Mouse (Mus musculus): ENCODE results near the gene Plekhm2. TPM values are rescaled to one million over a fixed set of nuclear protein-coding genes. Genes with fewer than 3 reads are reported as not detected.

Gene Plekhm2
- polyA plus RNA-seq, 1 experiment from 2014 or later, result 4.6 TPM

- 75% methylated on average over 6 of the region's 6 CpGs for WGBS
- no peak overlapping the region for H3K27ac ChIP-seq (ENCODE audit: low read length)
- H3K4me1 ChIP-seq (ENCODE audit: control insufficient read depth, insufficient read depth, low read length), result peaks cover 9% of the 10 kb centered on the region; the same call in 1 of the 2 replicates
- ATAC-seq (ENCODE audit: insufficient number of reproducible peaks, insufficient read depth, low FRiP score, low read depth), result no peak
- no peaks in the 10 kb centered on the region for H3K27me3 ChIP-seq (ENCODE audit: control insufficient read depth, insufficient read depth, low read length)
- no peaks in the 10 kb centered on the region for H3K9me3 ChIP-seq (ENCODE audit: control insufficient read depth, low read depth, low read length)
- no peak overlapping the region for H3K4me3 ChIP-seq (ENCODE audit: low read depth, low read length)
- H3K36me3 ChIP-seq (ENCODE audit: control insufficient read depth, insufficient read depth, low read length), result no peaks in the 10 kb centered on the region
- H3K4me2 ChIP-seq (replicated peaks; ENCODE audit: low read depth, low read length), result no peak overlapping the region
- no peak overlapping the region for H3K9ac ChIP-seq (replicated peaks; ENCODE audit: low read depth, low read length)
These were observed 47.9 kb downstream of the Plekhm2 start for GRCm38 (mm10) chr4:141616811-141617210.

- ATAC-seq (ENCODE audit: insufficient number of reproducible peaks, insufficient read depth, low FRiP score, low read depth), result no peak
- H3K4me2 ChIP-seq (replicated peaks; ENCODE audit: low read depth, low read length), result no peak overlapping the region
- H3K9me3 ChIP-seq (ENCODE audit: control insufficient read depth, low read depth, low read length), result no peaks in the 10 kb centered on the region
- H3K4me1 ChIP-seq (ENCODE audit: control insufficient read depth, insufficient read depth, low read length), result peaks cover 9% of the 10 kb centered on the region; the same call in 1 of the 2 replicates
- H3K9ac ChIP-seq (replicated peaks; ENCODE audit: low read depth, low read length), result no peak overlapping the region
- no peaks in the 10 kb centered on the region for H3K36me3 ChIP-seq (ENCODE audit: control insufficient read depth, insufficient read depth, low read length)
- H3K27ac ChIP-seq (ENCODE audit: low read length), result no peak overlapping the region
- no peaks in the 10 kb centered on the region for H3K27me3 ChIP-seq (ENCODE audit: control insufficient read depth, insufficient read depth, low read length)
- 83% methylated on average over 14 of the region's 14 CpGs for WGBS
- H3K4me3 ChIP-seq (ENCODE audit: low read depth, low read length), result no peak overlapping the region
These were observed 49.8 kb downstream of the Plekhm2 start for GRCm38 (mm10) chr4:141614946-141615345.

GRCm38 (mm10) chr4:141609538-141609937, 55.2 kb downstream of the Plekhm2 start:
- Histone ChIP-seq H3K9ac (replicated peaks; ENCODE audit: low read depth, low read length) (no peak overlapping the region), H3K4me3 (ENCODE audit: low read depth, low read length) (no peak overlapping the region), H3K27ac (ENCODE audit: low read length) (no peak overlapping the region), H3K4me2 (replicated peaks; ENCODE audit: low read depth, low read length) (no peak overlapping the region), H3K27me3 (ENCODE audit: control insufficient read depth, insufficient read depth, low read length) (no peaks in the 10 kb centered on the region), H3K4me1 (ENCODE audit: control insufficient read depth, insufficient read depth, low read length) (no peaks in the 10 kb centered on the region), H3K9me3 (ENCODE audit: control insufficient read depth, low read depth, low read length) (no peaks in the 10 kb centered on the region), H3K36me3 (ENCODE audit: control insufficient read depth, insufficient read depth, low read length) (no peaks in the 10 kb centered on the region)
- no peak for ATAC-seq (ENCODE audit: insufficient number of reproducible peaks, insufficient read depth, low FRiP score, low read depth)
- 66% methylated on average over 6 of the region's 6 CpGs for WGBS

DNA sequence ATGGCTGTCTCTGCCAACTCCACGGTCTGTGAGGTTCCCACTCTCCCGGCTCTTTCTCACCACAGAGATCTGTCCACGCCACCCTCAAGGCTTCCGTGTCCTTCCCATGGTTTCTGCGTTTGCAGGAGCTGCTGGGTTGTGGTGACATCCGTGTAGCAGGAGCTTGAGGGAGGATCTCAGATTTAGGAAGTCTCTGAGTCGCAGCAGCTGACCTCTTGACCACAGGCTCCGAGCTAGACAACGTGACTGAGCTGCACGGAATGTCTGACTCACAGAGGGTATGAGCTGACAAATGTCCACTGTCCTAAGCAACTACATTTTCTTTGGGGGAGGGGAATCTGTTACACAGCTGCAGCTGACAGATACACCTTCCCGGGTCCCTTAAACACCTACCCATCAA, 58.8 kb downstream of the Plekhm2 start, which contains the start of gene Fblim1:
TSS of gene Fblim1 (minus strand) at position 236 of the 400 bp plus-strand sequence.
- no peaks in the 10 kb centered on the region for H3K27me3 ChIP-seq (ENCODE audit: control insufficient read depth, insufficient read depth, low read length)
- no peak within 1 kb of the TSS for H3K9ac ChIP-seq (replicated peaks; ENCODE audit: low read depth, low read length)
- H3K36me3 ChIP-seq (ENCODE audit: control insufficient read depth, insufficient read depth, low read length), result no peaks in the 10 kb centered on the region
- no peak within 1 kb of the TSS for H3K27ac ChIP-seq (ENCODE audit: low read length)
- H3K9me3 ChIP-seq (ENCODE audit: control insufficient read depth, low read depth, low read length), result no peaks in the 10 kb centered on the region
- WGBS, result 73% methylated on average over 11 of the region's 11 CpGs
- H3K4me3 ChIP-seq (ENCODE audit: low read depth, low read length), result no peak within 1 kb of the TSS
- no peak within 1 kb of the TSS for H3K4me2 ChIP-seq (replicated peaks; ENCODE audit: low read depth, low read length)
- H3K4me1 ChIP-seq (ENCODE audit: control insufficient read depth, insufficient read depth, low read length), result peaks cover 10% of the 10 kb centered on the region; the same call in 1 of the 2 replicates
- no peak for ATAC-seq (ENCODE audit: insufficient number of reproducible peaks, insufficient read depth, low FRiP score, low read depth)

DNA sequence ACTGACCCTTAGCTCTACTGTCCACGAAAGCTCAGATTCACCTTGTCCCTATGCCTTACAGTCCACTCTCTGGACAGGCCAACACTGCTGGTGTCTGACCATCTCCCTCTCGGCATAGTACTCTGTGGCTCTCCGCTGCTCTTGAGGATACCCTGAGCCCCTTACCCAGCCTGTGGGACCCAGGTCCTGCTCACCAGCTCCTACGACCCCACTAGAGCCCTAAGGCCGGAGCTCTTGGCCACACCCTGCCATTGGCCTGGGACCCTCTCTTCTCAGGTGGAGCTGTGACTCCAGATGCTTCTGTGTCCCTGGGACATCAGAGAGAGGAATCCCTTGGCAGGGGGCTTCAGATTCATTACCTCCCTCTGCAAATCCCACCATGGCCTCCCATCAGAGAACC, 59.3 kb downstream of the Plekhm2 start:
- no peak for ATAC-seq (ENCODE audit: insufficient number of reproducible peaks, insufficient read depth, low FRiP score, low read depth)
- H3K9me3 ChIP-seq (ENCODE audit: control insufficient read depth, low read depth, low read length), result no peaks in the 10 kb centered on the region
- no peak overlapping the region for H3K4me3 ChIP-seq (ENCODE audit: low read depth, low read length)
- WGBS, result 91% methylated on average over 5 of the region's 5 CpGs
- H3K4me1 ChIP-seq (ENCODE audit: control insufficient read depth, insufficient read depth, low read length), result peaks cover 13% of the 10 kb centered on the region; the same call in 1 of the 2 replicates
- H3K27me3 ChIP-seq (ENCODE audit: control insufficient read depth, insufficient read depth, low read length), result no peaks in the 10 kb centered on the region
- H3K4me2 ChIP-seq (replicated peaks; ENCODE audit: low read depth, low read length), result no peak overlapping the region
- H3K36me3 ChIP-seq (ENCODE audit: control insufficient read depth, insufficient read depth, low read length), result no peaks in the 10 kb centered on the region
- no peak overlapping the region for H3K27ac ChIP-seq (ENCODE audit: low read length)
- H3K9ac ChIP-seq (replicated peaks; ENCODE audit: low read depth, low read length), result no peak overlapping the region

GRCm38 (mm10) chr4:141604493-141604892, 60.2 kb downstream of the Plekhm2 start:
- 17% methylated on average over 8 of the region's 8 CpGs for whole genome bisulfite sequencing
- Histone ChIP-seq H3K9me3 (ENCODE audit: control insufficient read depth, low read depth, low read length) (no peaks in the 10 kb centered on the region), H3K4me2 (replicated peaks; ENCODE audit: low read depth, low read length) (no peak overlapping the region), H3K4me3 (ENCODE audit: low read depth, low read length) (no peak overlapping the region), H3K36me3 (ENCODE audit: control insufficient read depth, insufficient read depth, low read length) (no peaks in the 10 kb centered on the region), H3K9ac (replicated peaks; ENCODE audit: low read depth, low read length) (no peak overlapping the region), H3K27ac (ENCODE audit: low read length) (peak overlapping the region; percentile 76), H3K4me1 (ENCODE audit: control insufficient read depth, insufficient read depth, low read length) (peaks cover 16% of the 10 kb centered on the region; the same call in 1 of the 2 replicates), H3K27me3 (ENCODE audit: control insufficient read depth, insufficient read depth, low read length) (no peaks in the 10 kb centered on the region)
- no peak for ATAC-seq (ENCODE audit: insufficient number of reproducible peaks, insufficient read depth, low FRiP score, low read depth)

DNA sequence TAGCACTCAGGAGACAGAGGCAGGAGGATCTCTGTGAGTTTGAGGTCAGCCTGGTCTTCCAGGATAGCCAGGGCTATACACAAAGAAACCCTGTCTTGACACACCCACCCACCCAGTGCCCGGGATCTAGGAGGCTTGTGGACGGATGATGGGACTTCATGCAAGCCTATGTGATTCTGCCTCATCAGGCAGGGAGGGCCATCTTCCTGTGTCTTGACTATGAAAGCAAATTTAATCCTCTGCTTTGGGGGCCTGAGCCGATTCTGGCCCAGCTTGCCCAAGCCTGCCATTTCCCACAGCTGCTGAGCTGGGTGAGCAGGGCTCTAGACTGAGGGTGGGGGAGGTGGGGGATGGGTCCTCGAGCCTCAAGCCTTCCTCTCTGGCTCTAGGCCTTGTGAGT, 60.8 kb downstream of the Plekhm2 start:
- H3K4me1 ChIP-seq (ENCODE audit: control insufficient read depth, insufficient read depth, low read length), result peaks cover 16% of the 10 kb centered on the region; the same call in 1 of the 2 replicates

GRCm38 (mm10) chr4:141602523-141603223, 62.0 kb downstream of the Plekhm2 start:
- ATAC-seq (ENCODE audit: insufficient number of reproducible peaks, insufficient read depth, low FRiP score, low read depth), result no peak
- no peak overlapping the region for H3K4me2 ChIP-seq (replicated peaks; ENCODE audit: low read depth, low read length)
- no peaks in the 10 kb centered on the region for H3K9me3 ChIP-seq (ENCODE audit: control insufficient read depth, low read depth, low read length)
- no peak overlapping the region for H3K9ac ChIP-seq (replicated peaks; ENCODE audit: low read depth, low read length)
- H3K27me3 ChIP-seq (ENCODE audit: control insufficient read depth, insufficient read depth, low read length), result no peaks in the 10 kb centered on the region
- H3K4me1 ChIP-seq (ENCODE audit: control insufficient read depth, insufficient read depth, low read length), result peaks cover 19% of the 10 kb centered on the region; the same call in 1 of the 2 replicates
- H3K36me3 ChIP-seq (ENCODE audit: control insufficient read depth, insufficient read depth, low read length), result no peaks in the 10 kb centered on the region
- WGBS, result 67% methylated on average over 11 of the region's 11 CpGs
- no peak overlapping the region for H3K4me3 ChIP-seq (ENCODE audit: low read depth, low read length)
- no peak overlapping the region for H3K27ac ChIP-seq (ENCODE audit: low read length)

More for the DNA sequence above, 60.8 kb downstream of the Plekhm2 start:
- Histone ChIP-seq H3K36me3 (ENCODE audit: control insufficient read depth, insufficient read depth, low read length) (no peaks in the 10 kb centered on the region), H3K27me3 (ENCODE audit: control insufficient read depth, insufficient read depth, low read length) (no peaks in the 10 kb centered on the region), H3K4me2 (replicated peaks; ENCODE audit: low read depth, low read length) (no peak overlapping the region), H3K27ac (ENCODE audit: low read length) (peak overlapping the region; percentile 76; the same call in 1 of the 2 replicates), H3K9ac (replicated peaks; ENCODE audit: low read depth, low read length) (no peak overlapping the region), H3K9me3 (ENCODE audit: control insufficient read depth, low read depth, low read length) (no peaks in the 10 kb centered on the region), H3K4me3 (ENCODE audit: low read depth, low read length) (no peak overlapping the region)
- WGBS, result 48% methylated on average over 4 of the region's 4 CpGs
- ATAC-seq (ENCODE audit: insufficient number of reproducible peaks, insufficient read depth, low FRiP score, low read depth), result 0 out of 2 replicates have a peak, but pooled peaks have one; percentile 16
